Mouse (Mus musculus) ES-CJ7 (cell line): Measurements from ENCODE around the gene Rbms1.

ENCODE experiments used
- DNase-seq: peaks from one replicate; pipeline ENCODE4 v3.0.0; 2011; ENCODE audit warnings: low read depth, low spot score

The Rbms1 gene

DNA sequence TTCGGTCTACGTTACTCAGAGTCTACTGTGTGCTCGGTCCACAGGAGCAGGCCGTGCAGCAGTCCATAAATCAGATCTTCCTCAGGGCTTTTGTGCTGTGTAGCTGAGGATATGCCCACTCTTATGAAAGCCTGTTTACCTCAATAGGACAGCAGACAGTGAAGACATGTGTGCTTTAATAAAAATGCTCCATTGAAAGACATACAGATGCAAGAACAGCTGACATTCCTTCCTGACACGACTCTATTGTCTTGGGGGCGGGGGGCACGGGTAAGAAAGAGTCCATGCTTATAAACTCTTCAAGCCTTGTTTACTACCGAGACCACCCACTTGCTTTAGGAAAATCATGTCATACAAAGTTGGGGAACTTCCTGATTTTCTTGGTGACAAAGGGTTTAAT, 196.6 kb downstream of the Rbms1 start:
- DNase-seq = no peak

DNA sequence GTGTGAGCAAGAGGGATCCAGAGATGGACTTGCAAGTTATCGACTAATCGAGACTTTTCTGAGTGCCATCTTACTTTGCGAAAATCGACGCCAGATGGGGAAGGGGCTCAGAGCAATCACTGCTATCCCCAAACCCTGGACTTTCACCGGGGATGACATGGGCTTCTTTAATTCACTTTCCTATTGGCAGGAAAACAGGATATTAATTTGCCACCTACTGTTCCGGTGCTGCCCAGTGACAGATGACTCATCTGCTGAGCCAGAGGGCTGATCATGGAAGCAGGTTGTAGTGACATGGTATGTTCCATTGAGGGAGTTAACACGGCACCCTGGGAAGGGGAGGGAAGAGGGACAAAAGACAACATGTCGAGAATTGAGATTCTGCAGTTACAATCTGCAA, 206.8 kb downstream of the Rbms1 start:
- no peak for DNase-seq

DNA sequence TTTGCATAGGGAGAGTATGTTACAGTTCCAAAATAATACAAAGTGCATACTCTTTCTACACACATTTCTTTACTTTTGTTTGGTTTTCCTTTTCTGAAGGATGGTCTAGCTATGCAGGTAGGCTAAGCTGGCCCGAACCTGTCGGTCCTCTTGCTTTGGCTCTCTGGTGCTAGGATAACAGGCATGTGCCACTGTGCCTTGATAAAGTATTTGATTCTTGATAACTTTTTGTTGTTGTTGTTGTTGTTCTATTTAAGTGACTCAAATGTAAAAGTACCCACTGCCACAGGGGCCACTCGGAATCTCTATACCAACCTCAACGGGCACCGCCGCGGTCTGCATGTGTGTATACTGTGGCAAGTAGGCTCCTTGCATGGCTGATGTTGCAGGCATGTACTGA, 207.9 kb downstream of the Rbms1 start:
- no peak for DNase-seq

DNA sequence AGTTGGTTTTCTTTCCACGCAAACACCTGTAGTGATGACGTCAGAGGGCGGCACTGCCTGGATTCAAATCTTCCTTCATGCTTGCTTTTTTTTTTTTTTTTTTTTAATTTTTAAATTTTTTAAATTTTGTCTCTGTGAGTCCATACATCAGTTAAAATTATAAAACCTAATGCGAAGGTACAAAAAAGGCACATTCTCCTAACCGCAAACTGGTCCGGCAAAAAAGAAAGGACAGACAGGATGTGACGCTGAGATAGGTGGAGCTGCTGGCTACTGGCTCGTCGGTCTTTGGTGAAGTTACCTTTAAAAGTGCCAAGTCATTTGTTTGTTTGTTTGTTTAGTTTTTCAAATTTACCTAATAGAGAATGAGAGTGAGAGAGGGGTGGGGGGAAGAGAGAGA, 211.7 kb downstream of the Rbms1 start:
- no peak for DNase-seq

DNA sequence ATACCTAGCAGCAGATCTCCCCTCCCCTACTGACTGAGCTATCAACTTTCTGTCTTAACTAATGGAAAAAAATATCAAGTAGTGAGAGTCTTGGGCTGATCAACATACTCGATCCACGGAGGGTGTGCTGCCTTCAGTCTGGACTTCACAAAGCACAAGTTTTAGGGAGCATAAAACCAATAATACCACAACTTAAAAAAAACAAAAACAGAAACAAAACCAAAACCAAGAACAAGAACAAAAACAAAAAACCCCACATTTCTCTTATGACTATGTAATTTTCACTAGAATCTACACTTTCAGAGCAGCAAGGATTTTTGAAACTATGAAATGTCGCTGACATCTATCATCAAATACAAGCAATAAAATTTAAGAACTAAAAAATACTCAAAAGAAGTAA, 212.4 kb downstream of the Rbms1 start:
- DNase-seq = no peak

DNA sequence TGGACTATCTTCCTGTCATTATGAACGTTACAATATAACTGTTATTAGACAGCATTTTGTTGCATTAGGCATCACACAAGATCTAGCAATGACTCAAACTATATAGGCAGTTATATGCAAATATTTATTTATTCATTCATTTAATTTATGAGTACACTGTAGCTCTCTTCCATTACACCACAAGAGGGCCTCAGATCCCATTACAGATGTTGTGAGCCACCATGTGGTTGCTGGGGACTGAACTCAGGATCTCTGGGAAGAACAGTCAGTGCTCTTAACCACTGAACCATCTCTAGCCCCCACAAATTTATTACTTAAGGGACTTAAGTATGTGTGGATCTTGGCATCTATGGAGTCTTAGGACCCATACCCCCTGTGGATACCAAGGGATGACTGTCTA, 214.4 kb downstream of the Rbms1 start:
- peak; percentile 16 for DNase-seq

DNA sequence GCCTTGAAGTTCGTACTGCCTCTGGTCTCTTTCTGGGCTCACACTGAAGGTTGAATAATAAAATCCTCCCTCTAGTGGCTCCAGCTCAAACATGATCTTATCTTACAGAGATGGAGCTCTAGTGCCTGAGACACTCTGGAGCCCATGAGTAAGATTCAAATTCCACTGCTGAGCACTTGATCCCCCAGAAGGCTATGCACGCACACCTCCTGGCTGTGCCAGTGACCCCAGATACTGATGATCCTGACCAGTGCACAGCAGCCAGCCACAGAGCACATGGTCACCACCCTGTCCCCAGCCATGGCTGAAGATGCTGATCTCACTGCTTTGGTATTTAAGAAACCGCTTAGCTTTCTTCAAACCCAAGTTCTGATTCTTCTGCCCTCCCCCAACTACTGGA, 215.4 kb downstream of the Rbms1 start:
- no peak for DNase-seq

DNA sequence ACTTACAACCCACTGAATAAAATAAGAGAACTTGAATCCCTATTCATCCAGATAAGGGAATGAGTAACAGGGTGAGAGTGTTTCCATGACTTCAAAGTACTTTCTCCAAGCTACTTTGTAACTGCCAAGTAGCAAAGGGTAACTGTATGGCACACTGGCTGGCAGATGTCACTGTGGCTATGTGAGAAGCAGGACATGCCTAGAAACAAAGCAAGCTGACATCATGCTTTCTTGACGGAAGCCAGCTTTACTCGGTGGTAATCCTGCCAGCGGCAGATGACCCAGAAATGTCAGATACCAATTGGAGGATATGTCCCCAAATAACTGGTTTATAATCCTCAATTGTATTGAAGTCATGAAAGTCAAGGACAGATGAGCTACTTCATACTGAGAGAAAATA, 218.3 kb downstream of the Rbms1 start:
- no peak for DNase-seq

DNA sequence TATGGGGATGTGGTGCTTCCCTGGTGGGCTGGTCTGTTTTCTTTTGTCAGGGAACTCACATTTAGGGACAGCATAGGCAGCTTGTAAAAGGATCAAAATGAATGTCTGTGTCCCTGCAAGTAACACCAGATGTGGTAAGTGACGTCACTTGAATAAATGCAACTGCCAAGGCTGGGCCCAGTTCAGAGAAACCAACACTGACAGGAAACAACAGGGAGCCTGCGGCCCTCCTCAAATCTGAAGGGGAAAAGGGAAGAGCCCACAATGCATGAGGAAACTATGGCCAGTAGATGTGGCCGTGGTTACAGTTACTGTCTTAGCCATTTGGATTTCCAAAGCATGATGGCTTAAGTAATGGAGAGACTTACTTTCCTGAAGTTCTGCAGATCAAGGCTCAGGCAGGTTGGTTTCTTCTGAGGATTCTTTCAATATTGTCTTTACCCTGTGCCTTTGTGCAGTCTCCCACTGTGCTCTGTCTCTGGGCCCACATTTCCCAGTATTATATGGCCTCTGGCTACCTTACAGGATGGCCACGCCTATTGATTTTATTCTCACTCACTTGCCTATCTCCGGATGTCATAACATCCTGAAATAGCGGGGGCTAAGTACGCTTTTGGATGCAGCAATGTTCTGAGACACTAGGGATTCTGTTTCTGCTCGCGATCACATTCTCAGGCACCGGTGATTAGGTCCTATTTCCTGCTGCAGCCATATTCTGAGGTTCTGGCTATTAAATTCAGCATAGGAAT, 223.4 kb downstream of the Rbms1 start:
- no peak for DNase-seq

DNA sequence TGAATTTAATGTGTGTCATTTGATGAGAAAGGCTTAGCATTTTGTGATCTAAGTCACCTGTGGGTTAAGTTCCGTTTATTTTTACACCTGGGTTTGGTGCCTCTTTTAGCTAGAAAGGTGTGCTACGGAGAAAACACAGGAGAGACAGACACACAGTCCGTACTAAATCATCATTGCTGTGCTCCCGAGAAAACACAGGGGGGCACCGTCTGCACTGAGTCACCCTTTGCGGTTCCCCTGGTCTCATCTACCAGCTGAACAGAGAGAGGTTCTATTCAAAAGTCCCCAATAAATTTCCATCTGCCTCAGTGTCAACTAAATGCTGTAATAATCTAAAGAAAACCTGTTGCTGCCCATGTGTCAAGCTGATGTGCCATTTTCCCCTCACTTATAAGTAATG, 232.1 kb downstream of the Rbms1 start:
- peak; percentile 48 for DNase-seq

DNA sequence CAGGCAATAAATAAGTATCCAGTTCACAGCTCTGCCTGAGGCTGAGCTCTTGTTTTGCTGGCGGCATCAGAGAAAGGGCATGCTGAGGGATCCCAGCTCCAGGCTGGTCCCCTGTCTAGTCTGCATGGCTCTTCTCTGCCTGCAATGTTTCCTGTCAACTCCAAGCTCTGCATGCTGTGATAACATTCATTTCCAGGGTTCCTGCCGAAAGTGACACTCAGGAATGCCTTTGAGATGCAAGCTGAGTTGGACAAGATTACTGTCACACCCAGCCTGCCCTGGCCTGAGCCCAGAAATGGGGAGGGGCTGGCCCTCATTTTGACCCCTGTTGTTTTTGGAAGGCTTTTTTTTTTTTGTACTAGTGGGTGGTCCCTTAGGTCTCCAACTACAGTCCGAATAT, 233.0 kb downstream of the Rbms1 start:
- DNase-seq = peak; percentile 89

DNA sequence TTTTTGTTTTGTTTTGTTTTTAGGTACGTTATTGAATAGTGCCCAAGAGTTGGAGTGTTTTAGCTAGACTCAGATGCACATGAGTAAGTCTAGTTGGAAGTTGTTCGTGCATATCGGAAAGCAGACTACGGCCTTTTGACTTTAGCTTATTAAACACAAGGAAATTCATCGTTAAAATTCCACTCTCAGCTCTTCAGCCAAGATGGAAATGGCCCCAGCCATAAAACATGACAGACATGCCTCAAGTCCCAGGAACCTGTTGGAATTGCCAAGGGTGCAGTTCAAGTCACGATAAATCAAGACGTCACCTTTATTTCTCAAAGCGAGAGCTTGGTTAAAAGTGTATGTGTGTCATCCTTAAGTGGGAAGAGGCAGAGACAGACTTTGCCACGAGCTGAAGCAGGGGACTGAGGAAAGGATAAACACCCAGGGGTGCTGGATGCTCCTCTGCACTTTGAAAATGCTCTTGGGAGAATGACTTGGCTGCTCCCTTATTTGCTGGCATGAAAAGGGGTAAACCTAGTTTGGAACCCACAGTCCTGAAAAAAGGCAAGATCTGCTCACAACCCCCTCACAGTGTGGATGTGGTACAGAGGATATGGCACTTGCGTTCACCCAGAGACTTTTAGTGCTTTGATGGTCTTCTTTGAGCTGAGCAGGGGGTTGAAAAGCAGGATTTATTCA, 233.9 kb downstream of the Rbms1 start:
- no peak for DNase-seq

DNA sequence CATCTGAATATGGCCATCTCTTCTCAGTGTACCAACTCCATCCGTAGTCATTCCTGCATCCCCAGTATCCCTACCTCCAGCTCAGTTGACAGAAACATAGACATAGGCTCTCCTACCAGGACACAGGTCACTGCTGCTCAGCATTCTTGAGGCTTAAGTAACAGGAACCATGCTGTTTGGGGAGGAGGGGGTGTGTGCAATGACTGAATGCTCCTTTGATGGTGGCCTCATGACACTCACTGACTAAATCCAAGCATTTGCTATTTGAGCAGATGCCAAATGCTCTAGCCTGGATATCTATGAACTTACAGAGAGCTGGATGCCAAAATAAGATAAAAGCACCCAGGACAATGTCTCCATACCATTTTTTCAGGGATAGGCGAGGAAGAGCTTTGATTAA, 238.3 kb downstream of the Rbms1 start:
- no peak for DNase-seq

DNA sequence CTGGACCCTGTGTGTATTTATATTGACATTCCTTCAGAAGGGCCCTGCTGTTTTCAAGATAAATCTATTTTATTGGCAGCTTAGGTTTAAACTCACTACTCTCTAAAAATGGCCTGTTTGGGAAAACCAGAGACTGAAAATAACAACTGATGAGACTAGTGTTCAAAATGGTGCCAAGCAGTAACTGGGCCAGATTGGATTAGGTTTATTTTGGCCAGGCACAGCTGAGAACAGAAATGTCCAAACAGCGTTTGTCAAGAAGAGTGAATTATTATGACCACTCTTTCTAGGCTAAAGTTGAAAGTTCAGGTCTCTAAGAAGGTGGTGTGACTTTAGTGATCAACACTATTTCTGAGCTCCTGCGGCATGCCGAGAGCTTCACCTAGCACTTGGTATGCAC, 240.0 kb downstream of the Rbms1 start:
- DNase-seq = no peak

DNA sequence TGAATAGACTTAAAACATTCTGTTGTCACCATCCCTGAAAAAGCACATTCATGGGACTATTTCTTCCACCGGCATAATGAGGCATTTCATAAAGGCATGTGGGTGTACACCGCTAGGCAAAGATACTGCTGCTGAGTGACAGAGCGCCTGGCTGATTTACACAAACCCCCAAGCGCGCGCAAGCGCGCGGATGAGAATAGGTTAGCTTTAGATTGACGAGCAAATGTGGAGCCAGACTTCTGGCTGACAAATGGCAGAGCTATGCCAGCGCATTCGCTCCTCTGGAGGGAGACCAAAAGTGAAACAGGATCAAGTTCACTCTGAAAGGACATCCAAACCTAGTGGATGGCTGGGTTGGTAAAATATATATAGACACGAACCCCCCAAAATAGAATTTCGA, 240.5 kb downstream of the Rbms1 start, which contains the start of gene Itgb6:
Gene Itgb6, minus strand, starts transcription at position 130 of the 400 bp plus-strand sequence.
- no peak for DNase-seq

DNA sequence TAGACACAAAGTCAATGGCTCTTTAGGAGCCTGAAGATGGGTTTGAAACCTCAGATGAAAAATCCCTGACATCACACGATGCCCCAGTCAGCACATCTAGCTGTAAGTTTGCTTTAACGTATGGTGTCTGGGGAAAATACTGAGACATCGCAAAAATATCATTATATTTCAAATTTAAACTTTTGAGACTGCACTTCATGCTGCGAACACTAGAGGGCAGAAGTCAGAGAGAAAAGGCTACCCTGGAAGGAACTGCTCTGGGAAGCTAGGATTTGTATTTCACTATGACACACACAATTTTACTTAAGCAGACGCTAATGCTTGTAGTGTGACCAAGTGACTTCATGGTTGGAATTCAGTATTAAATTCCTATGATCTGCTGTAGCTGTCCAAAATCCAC, 242.1 kb downstream of the Rbms1 start:
- DNase-seq = peak; percentile 14

DNA sequence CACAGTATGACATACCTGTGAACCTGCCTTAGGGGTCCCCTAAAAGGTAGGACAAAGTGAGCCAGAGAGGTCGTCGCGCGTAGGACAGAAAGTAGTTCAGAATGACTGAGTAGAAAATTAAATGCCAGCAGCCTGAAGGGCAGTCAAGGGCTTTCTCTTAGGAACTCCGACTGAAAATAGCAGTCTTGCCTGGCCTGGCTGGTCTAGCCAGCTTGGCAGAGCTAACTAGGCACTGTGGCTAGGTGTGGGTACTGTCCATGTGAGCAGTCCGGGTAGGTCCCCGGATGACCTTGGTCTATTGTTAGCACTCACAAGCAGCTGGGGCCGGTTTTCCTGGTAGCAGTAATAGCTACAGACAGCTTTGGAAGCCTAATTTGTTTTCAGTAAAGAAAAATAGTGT, 242.8 kb downstream of the Rbms1 start:
- DNase-seq = no peak

DNA sequence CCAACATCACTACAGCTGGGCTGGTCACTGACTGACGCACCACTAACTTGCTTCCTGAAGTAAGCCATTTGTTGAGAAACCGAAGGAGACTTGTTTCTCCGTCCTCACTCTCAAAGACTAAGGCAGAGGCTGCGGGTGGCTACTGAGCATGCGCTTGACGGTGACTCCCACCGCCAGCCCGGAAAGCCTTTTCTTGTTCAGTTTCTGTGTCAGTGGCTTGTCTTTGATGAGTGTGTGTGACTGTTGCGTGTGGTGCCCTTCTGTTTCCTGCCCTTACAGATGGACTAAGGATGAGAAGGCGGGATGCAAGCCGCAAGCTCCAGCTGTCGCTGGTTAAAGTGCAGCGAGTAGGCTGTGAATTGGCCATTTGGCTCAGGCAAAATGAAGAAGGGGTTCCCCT, 245.6 kb downstream of the Rbms1 start:
- DNase-seq = peak; percentile 11

DNA sequence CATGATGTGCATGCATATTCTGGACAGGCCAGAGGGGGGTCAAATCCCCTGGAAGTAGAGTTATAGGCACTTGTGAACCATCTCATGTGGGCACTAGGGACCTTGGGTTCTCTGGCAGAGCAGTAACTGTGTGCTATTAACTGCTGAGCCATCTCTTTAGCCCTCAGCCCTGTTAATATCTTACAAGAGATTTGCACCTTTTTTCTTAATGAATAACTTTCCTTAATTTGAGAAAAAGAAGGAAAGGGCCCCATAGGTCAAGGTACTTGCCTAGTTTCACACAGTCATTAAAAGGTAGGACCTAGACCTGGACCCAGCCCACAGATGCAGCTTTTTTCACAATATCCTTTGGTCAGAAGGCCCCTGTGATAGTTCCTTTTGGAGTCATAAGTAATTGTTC, 246.4 kb downstream of the Rbms1 start:
- DNase-seq = no peak

DNA sequence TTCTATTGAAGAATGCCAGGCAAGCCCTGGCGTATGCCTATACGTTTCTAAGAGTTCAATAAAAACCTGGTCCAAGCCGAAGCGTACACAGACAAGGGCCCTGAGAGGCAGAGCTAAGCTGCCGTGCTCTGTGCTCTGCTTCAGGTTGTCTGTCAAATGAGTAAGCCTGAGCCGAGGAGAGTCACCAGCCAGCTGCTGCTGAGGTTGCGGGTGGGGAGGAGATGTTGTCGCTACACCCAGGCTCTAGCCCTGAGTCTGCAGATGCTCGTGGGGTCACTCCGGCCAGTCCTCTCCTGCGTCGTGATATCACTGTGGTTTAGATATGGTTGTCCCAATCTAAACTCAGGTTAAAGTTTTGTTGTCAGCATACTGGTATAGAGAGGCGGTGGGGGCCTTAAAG, 247.2 kb downstream of the Rbms1 start:
- no peak for DNase-seq

DNA sequence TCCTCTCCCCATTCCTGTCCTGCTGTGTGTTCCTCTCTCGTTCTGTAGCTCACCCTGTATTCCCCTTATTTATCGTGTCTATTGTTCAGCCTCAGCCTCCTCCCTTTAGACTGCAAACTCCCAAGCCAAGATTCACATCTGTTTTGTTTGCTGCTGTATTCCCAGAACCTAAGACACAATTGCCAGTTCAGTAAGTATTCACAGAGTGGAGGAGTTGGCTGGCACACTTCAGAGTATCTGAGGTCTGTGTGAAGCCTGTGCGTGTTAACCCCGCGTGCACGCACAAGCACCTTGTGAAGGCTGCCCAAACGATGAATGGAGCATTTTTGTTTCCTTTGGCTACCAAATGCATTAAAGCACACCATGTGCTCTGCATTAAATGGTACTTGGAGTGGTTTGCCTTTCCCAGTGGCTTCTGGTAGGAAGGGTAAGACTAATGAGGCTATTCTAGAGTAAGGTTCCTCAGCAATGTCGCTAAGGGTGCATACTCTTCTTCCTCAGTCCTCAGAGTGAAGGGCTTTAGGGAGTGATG, 248.0 kb downstream of the Rbms1 start:
- DNase-seq = no peak

DNA sequence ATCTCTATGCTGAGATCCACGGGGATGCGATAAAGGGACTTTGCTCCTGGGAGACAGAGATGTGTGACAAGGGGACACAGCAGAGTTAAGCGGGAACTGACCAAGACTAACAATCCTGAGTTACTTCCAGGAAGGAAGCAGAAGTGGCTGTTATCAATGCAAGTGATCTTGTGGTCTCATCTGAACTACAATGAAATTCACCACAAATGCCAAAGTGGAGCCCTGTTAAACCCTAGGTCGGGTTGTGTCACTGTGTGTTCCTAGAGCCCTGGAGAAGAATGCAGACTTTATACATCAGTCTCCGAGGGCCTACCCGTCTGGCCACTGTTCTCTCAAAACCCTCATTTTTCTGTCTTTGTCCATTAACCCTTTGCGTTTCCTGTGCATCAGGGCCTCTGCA, 248.5 kb downstream of the Rbms1 start:
- DNase-seq = no peak

DNA sequence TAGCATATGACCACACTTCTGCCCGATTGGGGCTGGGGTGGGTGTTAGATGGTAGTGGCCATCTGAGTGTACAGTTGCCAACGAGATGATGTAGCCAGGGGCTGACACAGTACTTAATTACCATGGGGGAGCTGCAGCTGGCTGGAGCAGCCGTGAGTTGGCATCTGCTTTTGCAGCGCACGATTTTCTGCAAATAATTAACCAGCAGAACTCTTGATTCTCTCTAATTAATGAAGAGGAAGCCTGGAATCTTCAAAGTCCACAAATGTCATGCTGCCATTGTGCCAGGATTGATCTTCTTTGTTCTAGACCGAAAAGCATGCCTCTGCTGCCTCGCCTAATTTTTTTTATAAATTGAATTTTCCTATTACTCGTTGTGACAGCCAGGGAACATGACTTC, 249.1 kb downstream of the Rbms1 start:
- DNase-seq = no peak
